Mouse (Mus musculus): ENCODE data around the gene Mcm10. TPM values are rescaled to one million over a fixed set of nuclear protein-coding genes. Genes with fewer than 3 reads are reported as not detected.

Gene Mcm10
- polyA plus RNA-seq (2014; fragmentation: Nextera tagmentation; extraction: Ambion mirVana): 14.8 and 17.9 TPM in 2 replicates

- Histone ChIP-seq H3K4me3 (ENCODE audit: low read depth, low read length) (peak within 1 kb of the TSS; percentile 47), H3K36me3 (ENCODE audit: control insufficient read depth, insufficient read depth, low read length) (peaks cover 4% of the 10 kb centered on the region; the same call in 1 of the 2 replicates), H3K4me2 (ENCODE audit: low read length) (peak within 1 kb of the TSS; percentile 60), H3K4me1 (ENCODE audit: control insufficient read depth, insufficient read depth, low read length) (peaks cover 8% of the 10 kb centered on the region), H3K9ac (ENCODE audit: low read length) (peak within 1 kb of the TSS; percentile 59), H3K27me3 (replicated peaks; ENCODE audit: control insufficient read depth, insufficient read depth, low read length) (no peaks in the 10 kb centered on the region), H3K9me3 (replicated peaks; ENCODE audit: control insufficient read depth, low read length) (no peaks in the 10 kb centered on the region), H3K27ac (ENCODE audit: low read depth, low read length) (no peak within 1 kb of the TSS)
- DNase-seq (ENCODE audit: low spot score) (peak; percentile 99), ATAC-seq (peak; percentile 100)
- 4% methylated on average over 32 of the region's 32 CpGs for WGBS
Measured at GRCm38 (mm10) chr2:5012491-5013324, at the start of gene Mcm10. Gene Mcm10 (minus strand): TSS chr2:5012791.

- no peak for ATAC-seq
- Histone ChIP-seq H3K9me3 (replicated peaks; ENCODE audit: control insufficient read depth, low read length) (no peaks in the 10 kb centered on the region), H3K27me3 (replicated peaks; ENCODE audit: control insufficient read depth, insufficient read depth, low read length) (peaks cover 4% of the 10 kb centered on the region; the same call in 1 of the 2 replicates), H3K27ac (ENCODE audit: low read depth, low read length) (no peak overlapping the region), H3K4me3 (ENCODE audit: low read depth, low read length) (no peak overlapping the region), H3K4me1 (ENCODE audit: control insufficient read depth, insufficient read depth, low read length) (no peaks in the 10 kb centered on the region), H3K36me3 (ENCODE audit: control insufficient read depth, insufficient read depth, low read length) (no peaks in the 10 kb centered on the region), H3K9ac (ENCODE audit: low read length) (no peak overlapping the region), H3K4me2 (ENCODE audit: low read length) (no peak overlapping the region)
- WGBS: 86% methylated on average over 8 of the region's 8 CpGs
- no peak for DNase-seq (ENCODE audit: low spot score)
Measured at GRCm38 (mm10) chr2:5061133-5061708, 48.6 kb upstream of the Mcm10 start.

GRCm38 (mm10) chr2:5059997-5060396 is 47.4 kb upstream of the Mcm10 start:
- Histone ChIP-seq H3K4me2 (ENCODE audit: low read length) (no peak overlapping the region), H3K27ac (ENCODE audit: low read depth, low read length) (no peak overlapping the region), H3K9me3 (replicated peaks; ENCODE audit: control insufficient read depth, low read length) (no peaks in the 10 kb centered on the region), H3K36me3 (ENCODE audit: control insufficient read depth, insufficient read depth, low read length) (no peaks in the 10 kb centered on the region), H3K9ac (ENCODE audit: low read length) (no peak overlapping the region), H3K4me3 (ENCODE audit: low read depth, low read length) (no peak overlapping the region), H3K4me1 (ENCODE audit: control insufficient read depth, insufficient read depth, low read length) (no peaks in the 10 kb centered on the region), H3K27me3 (replicated peaks; ENCODE audit: control insufficient read depth, insufficient read depth, low read length) (peaks cover 4% of the 10 kb centered on the region; the same call in 1 of the 2 replicates)
- WGBS: 81% methylated on average over 4 of the region's 4 CpGs
- DNase-seq (ENCODE audit: low spot score): no peak
- no peak for ATAC-seq

GRCm38 (mm10) chr2:5058436-5058835 is 45.8 kb upstream of the Mcm10 start:
- 87% methylated on average over 5 of the region's 5 CpGs for WGBS
- Histone ChIP-seq H3K4me1 (ENCODE audit: control insufficient read depth, insufficient read depth, low read length) (no peaks in the 10 kb centered on the region), H3K27me3 (replicated peaks; ENCODE audit: control insufficient read depth, insufficient read depth, low read length) (peaks cover 4% of the 10 kb centered on the region; the same call in 1 of the 2 replicates), H3K36me3 (ENCODE audit: control insufficient read depth, insufficient read depth, low read length) (no peaks in the 10 kb centered on the region), H3K4me2 (ENCODE audit: low read length) (no peak overlapping the region), H3K9ac (ENCODE audit: low read length) (no peak overlapping the region), H3K27ac (ENCODE audit: low read depth, low read length) (no peak overlapping the region), H3K4me3 (ENCODE audit: low read depth, low read length) (no peak overlapping the region), H3K9me3 (replicated peaks; ENCODE audit: control insufficient read depth, low read length) (no peaks in the 10 kb centered on the region)
- no peak for DNase-seq (ENCODE audit: low spot score)
- ATAC-seq: no peak

- Histone ChIP-seq H3K27ac (ENCODE audit: low read depth, low read length) (no peak overlapping the region), H3K36me3 (ENCODE audit: control insufficient read depth, insufficient read depth, low read length) (no peaks in the 10 kb centered on the region), H3K27me3 (replicated peaks; ENCODE audit: control insufficient read depth, insufficient read depth, low read length) (no peaks in the 10 kb centered on the region), H3K9ac (ENCODE audit: low read length) (no peak overlapping the region), H3K4me3 (ENCODE audit: low read depth, low read length) (no peak overlapping the region), H3K9me3 (replicated peaks; ENCODE audit: control insufficient read depth, low read length) (no peaks in the 10 kb centered on the region), H3K4me2 (ENCODE audit: low read length) (no peak overlapping the region), H3K4me1 (ENCODE audit: control insufficient read depth, insufficient read depth, low read length) (no peaks in the 10 kb centered on the region)
- ATAC-seq (no peak), DNase-seq (ENCODE audit: low spot score) (no peak)
- 95% methylated on average over 2 of the region's 2 CpGs for WGBS
Measured at GRCm38 (mm10) chr2:5050562-5050961, 38.0 kb upstream of the Mcm10 start.

GRCm38 (mm10) chr2:5047016-5047415 is 34.4 kb upstream of the Mcm10 start:
- Histone ChIP-seq H3K9ac (ENCODE audit: low read length) (no peak overlapping the region), H3K4me1 (ENCODE audit: control insufficient read depth, insufficient read depth, low read length) (no peaks in the 10 kb centered on the region; the same call in 1 of the 2 replicates), H3K27me3 (replicated peaks; ENCODE audit: control insufficient read depth, insufficient read depth, low read length) (no peaks in the 10 kb centered on the region), H3K4me3 (ENCODE audit: low read depth, low read length) (no peak overlapping the region), H3K27ac (ENCODE audit: low read depth, low read length) (no peak overlapping the region), H3K4me2 (ENCODE audit: low read length) (no peak overlapping the region), H3K9me3 (replicated peaks; ENCODE audit: control insufficient read depth, low read length) (no peaks in the 10 kb centered on the region), H3K36me3 (ENCODE audit: control insufficient read depth, insufficient read depth, low read length) (no peaks in the 10 kb centered on the region)
- WGBS: 96% methylated on average over 2 of the region's 2 CpGs
- no peak for DNase-seq (ENCODE audit: low spot score)
- ATAC-seq: no peak

- H3K9me3 ChIP-seq (replicated peaks; ENCODE audit: control insufficient read depth, low read length): no peaks in the 10 kb centered on the region
- H3K4me1 ChIP-seq (ENCODE audit: control insufficient read depth, insufficient read depth, low read length): no peaks in the 10 kb centered on the region; the same call in 1 of the 2 replicates
- 26% methylated on average over 13 of the region's 13 CpGs for WGBS
- no peaks in the 10 kb centered on the region for H3K27me3 ChIP-seq (replicated peaks; ENCODE audit: control insufficient read depth, insufficient read depth, low read length)
- H3K4me3 ChIP-seq (ENCODE audit: low read depth, low read length): no peak overlapping the region
- ATAC-seq: no peak
- no peak overlapping the region for H3K27ac ChIP-seq (ENCODE audit: low read depth, low read length)
- H3K4me2 ChIP-seq (ENCODE audit: low read length): no peak overlapping the region
- DNase-seq (ENCODE audit: low spot score): peak; percentile 50
- no peak overlapping the region for H3K9ac ChIP-seq (ENCODE audit: low read length)
- H3K36me3 ChIP-seq (ENCODE audit: control insufficient read depth, insufficient read depth, low read length): no peaks in the 10 kb centered on the region
Measured at GRCm38 (mm10) chr2:5045269-5045965, 32.8 kb upstream of the Mcm10 start.

GRCm38 (mm10) chr2:5044321-5044720 is 31.7 kb upstream of the Mcm10 start:
- Histone ChIP-seq H3K9ac (ENCODE audit: low read length) (no peak overlapping the region), H3K27ac (ENCODE audit: low read depth, low read length) (no peak overlapping the region), H3K4me3 (ENCODE audit: low read depth, low read length) (no peak overlapping the region), H3K9me3 (replicated peaks; ENCODE audit: control insufficient read depth, low read length) (no peaks in the 10 kb centered on the region), H3K27me3 (replicated peaks; ENCODE audit: control insufficient read depth, insufficient read depth, low read length) (no peaks in the 10 kb centered on the region), H3K36me3 (ENCODE audit: control insufficient read depth, insufficient read depth, low read length) (no peaks in the 10 kb centered on the region), H3K4me2 (ENCODE audit: low read length) (no peak overlapping the region), H3K4me1 (ENCODE audit: control insufficient read depth, insufficient read depth, low read length) (no peaks in the 10 kb centered on the region; the same call in 1 of the 2 replicates)
- ATAC-seq: no peak
- no peak for DNase-seq (ENCODE audit: low spot score)
- WGBS: 68% methylated on average over 3 of the region's 3 CpGs

All from forebrain, embryonic 14.5 days (tissue).